Mouse (Mus musculus): ENCODE data around the gene Nkx2-1. TPM values are rescaled to one million over a fixed set of nuclear protein-coding genes. Genes with fewer than 3 reads are reported as not detected.

Gene Nkx2-1
- total RNA-seq, 1 experiment from 2014 or later, result not detected

GRCm38 (mm10) chr12:56525219-56525797, 11.4 kb downstream of the Nkx2-1 start:
- ATAC-seq (replicated peaks; ENCODE audit: low read depth, poor library complexity, severe bottlenecking), result peak; percentile 65

GRCm38 (mm10) chr12:56524201-56524600, 12.5 kb downstream of the Nkx2-1 start:
- ATAC-seq (replicated peaks; ENCODE audit: low read depth, poor library complexity, severe bottlenecking), result no peak

- ATAC-seq (replicated peaks; ENCODE audit: low read depth, poor library complexity, severe bottlenecking), result no peak
These were observed 14.5 kb downstream of the Nkx2-1 start for GRCm38 (mm10) chr12:56522191-56522590.

- ATAC-seq (replicated peaks; ENCODE audit: low read depth, poor library complexity, severe bottlenecking), result peak; percentile 27; the same call in 1 of the 2 replicates
These were observed 15.4 kb downstream of the Nkx2-1 start for GRCm38 (mm10) chr12:56521106-56521840.

- ATAC-seq (replicated peaks; ENCODE audit: low read depth, poor library complexity, severe bottlenecking), result no peak
These were observed 16.2 kb downstream of the Nkx2-1 start for GRCm38 (mm10) chr12:56520396-56521105.

- ATAC-seq (replicated peaks; ENCODE audit: low read depth, poor library complexity, severe bottlenecking), result 0 out of 2 replicates have a peak, but pooled peaks have one; percentile 39
These were observed 16.9 kb downstream of the Nkx2-1 start for GRCm38 (mm10) chr12:56519738-56520191.

GRCm38 (mm10) chr12:56519071-56519737, 17.5 kb downstream of the Nkx2-1 start:
- ATAC-seq (replicated peaks; ENCODE audit: low read depth, poor library complexity, severe bottlenecking), result no peak

GRCm38 (mm10) chr12:56518221-56518620, 18.5 kb downstream of the Nkx2-1 start:
- ATAC-seq (replicated peaks; ENCODE audit: low read depth, poor library complexity, severe bottlenecking), result no peak

- no peak for ATAC-seq (replicated peaks; ENCODE audit: low read depth, poor library complexity, severe bottlenecking)
These were observed 21.9 kb downstream of the Nkx2-1 start for GRCm38 (mm10) chr12:56514831-56515230.

- no peak for ATAC-seq (replicated peaks; ENCODE audit: low read depth, poor library complexity, severe bottlenecking)
These were observed 28.3 kb downstream of the Nkx2-1 start for GRCm38 (mm10) chr12:56508413-56508812.

GRCm38 (mm10) chr12:56487046-56487445, 49.7 kb downstream of the Nkx2-1 start:
- ATAC-seq (replicated peaks; ENCODE audit: low read depth, poor library complexity, severe bottlenecking), result no peak

- no peak for ATAC-seq (replicated peaks; ENCODE audit: low read depth, poor library complexity, severe bottlenecking)
These were observed 54.1 kb downstream of the Nkx2-1 start for GRCm38 (mm10) chr12:56482606-56483005.

Other genes starting within 250 kb of the Nkx2-1 start
- gene Mbip, start 191.0 kb downstream of the Nkx2-1 start, total RNA-seq (2017), result 29.8 and 36.6 TPM in 2 replicates
- gene Nkx2-9, start 76.4 kb upstream of the Nkx2-1 start, total RNA-seq (2017), result not detected in 2 replicates
- gene Pax9, start 154.9 kb upstream of the Nkx2-1 start, total RNA-seq (2017), result not detected in 2 replicates

All from common myeloid progenitor, adult 5-6 weeks (primary cell).